Mouse (Mus musculus): ENCODE measurements around the gene Gm7271. TPM values are rescaled to one million over a fixed set of nuclear protein-coding genes. Genes with fewer than 3 reads are reported as not detected.

The Gm7271 gene
- polyA plus RNA-seq, 1 experiment from 2014 or later, result not detected

- H3K36me3 ChIP-seq (ENCODE audit: control insufficient read depth, insufficient read depth, low read length), result no peaks in the 10 kb centered on the region
- no peaks in the 10 kb centered on the region for H3K9me3 ChIP-seq (replicated peaks; ENCODE audit: control insufficient read depth, low read length)
- no peak for ATAC-seq (replicated peaks; ENCODE audit: insufficient number of reproducible peaks, low FRiP score, low TSS enrichment)
- H3K4me3 ChIP-seq (ENCODE audit: low read depth, low read length), result no peak overlapping the region
- no peak overlapping the region for H3K4me2 ChIP-seq
- H3K9ac ChIP-seq (ENCODE audit: low read depth, low read length), result no peak overlapping the region
- 67% methylated on average over 5 of the region's 5 CpGs for WGBS (ENCODE audit: insufficient replicate concordance)
- no peaks in the 10 kb centered on the region for H3K4me1 ChIP-seq (ENCODE audit: control insufficient read depth, insufficient read depth, low read length)
- no peaks in the 10 kb centered on the region for H3K27me3 ChIP-seq (ENCODE audit: control insufficient read depth, insufficient read depth, low read length)
- no peak overlapping the region for H3K27ac ChIP-seq (ENCODE audit: low read depth, low read length)
Measured at GRCm38 (mm10) chr5:76524623-76525022, 40.8 kb downstream of the Gm7271 start.

- no peak overlapping the region for H3K4me3 ChIP-seq (ENCODE audit: low read depth, low read length)
- no peaks in the 10 kb centered on the region for H3K27me3 ChIP-seq (ENCODE audit: control insufficient read depth, insufficient read depth, low read length)
- ATAC-seq (replicated peaks; ENCODE audit: insufficient number of reproducible peaks, low FRiP score, low TSS enrichment), result no peak
- no peak overlapping the region for H3K27ac ChIP-seq (ENCODE audit: low read depth, low read length)
- WGBS (ENCODE audit: insufficient replicate concordance), result 59% methylated on average over 4 of the region's 4 CpGs
- H3K4me2 ChIP-seq, result no peak overlapping the region
- H3K9ac ChIP-seq (ENCODE audit: low read depth, low read length), result no peak overlapping the region
- H3K36me3 ChIP-seq (ENCODE audit: control insufficient read depth, insufficient read depth, low read length), result no peaks in the 10 kb centered on the region
- H3K4me1 ChIP-seq (ENCODE audit: control insufficient read depth, insufficient read depth, low read length), result peaks cover 3% of the 10 kb centered on the region; the same call in 1 of the 2 replicates
- H3K9me3 ChIP-seq (replicated peaks; ENCODE audit: control insufficient read depth, low read length), result no peaks in the 10 kb centered on the region
Measured at GRCm38 (mm10) chr5:76525066-76525465, 41.2 kb downstream of the Gm7271 start.

- H3K9ac ChIP-seq (ENCODE audit: low read depth, low read length), result no peak overlapping the region
- WGBS (ENCODE audit: insufficient replicate concordance), result 40% methylated on average over 2 of the region's 2 CpGs
- no peak overlapping the region for H3K4me2 ChIP-seq
Measured at GRCm38 (mm10) chr5:76525829-76526228, 42.0 kb downstream of the Gm7271 start.

DNA sequence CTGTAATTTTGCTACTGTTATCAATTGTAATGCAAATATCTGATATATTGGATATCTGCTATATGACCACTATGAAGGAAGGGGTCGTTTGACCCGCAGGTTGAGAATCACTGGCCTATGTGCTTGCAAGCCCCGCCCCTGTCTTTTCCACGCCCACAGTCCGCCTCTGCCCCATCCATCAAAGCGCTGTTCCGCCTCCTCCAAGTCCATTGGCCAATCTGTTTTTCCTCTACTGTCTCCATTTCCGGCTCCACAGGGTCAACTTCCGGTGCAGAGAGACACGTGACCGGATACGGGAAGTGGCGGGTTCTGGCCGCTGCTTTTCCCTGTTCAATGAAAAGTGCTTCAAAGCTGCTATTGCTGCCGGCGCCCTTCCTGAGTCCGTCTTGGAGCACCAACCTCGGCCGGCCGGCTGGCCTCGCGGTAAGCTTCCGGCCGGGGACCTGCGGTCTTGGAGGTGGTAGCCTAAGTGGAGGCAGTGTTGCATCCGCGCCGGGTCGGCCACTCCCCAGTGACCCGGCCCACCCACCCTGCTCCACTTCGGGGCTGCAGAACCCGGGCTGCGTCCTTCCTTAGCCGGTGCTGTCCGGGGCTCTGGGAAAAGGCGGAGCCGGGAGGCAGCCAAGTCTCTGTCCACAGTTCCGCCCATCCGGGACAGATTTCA lies 45.3 kb downstream of the Gm7271 start, which contains the start of gene Exoc1:
Exoc1 (plus strand) TSS at position 272 of the 664 bp plus-strand sequence.
- peak; percentile 99 for ATAC-seq (replicated peaks; ENCODE audit: insufficient number of reproducible peaks, low FRiP score, low TSS enrichment)
- H3K4me3 ChIP-seq (ENCODE audit: low read depth, low read length), result peak within 1 kb of the TSS; percentile 97
- WGBS (ENCODE audit: insufficient replicate concordance), result under 1% methylated on average over 39 of the region's 39 CpGs
- H3K36me3 ChIP-seq (ENCODE audit: control insufficient read depth, insufficient read depth, low read length), result no peaks in the 10 kb centered on the region
- H3K27ac ChIP-seq (ENCODE audit: low read depth, low read length), result peak within 1 kb of the TSS; percentile 81
- H3K4me2 ChIP-seq, result peak within 1 kb of the TSS; percentile 91
- no peaks in the 10 kb centered on the region for H3K27me3 ChIP-seq (ENCODE audit: control insufficient read depth, insufficient read depth, low read length)
- peak within 1 kb of the TSS; percentile 73 for H3K9ac ChIP-seq (ENCODE audit: low read depth, low read length)
- H3K4me1 ChIP-seq (ENCODE audit: control insufficient read depth, insufficient read depth, low read length), result peaks cover 7% of the 10 kb centered on the region; the same call in 1 of the 2 replicates
- no peaks in the 10 kb centered on the region for H3K9me3 ChIP-seq (replicated peaks; ENCODE audit: control insufficient read depth, low read length)

More at GRCm38 (mm10) chr5:76525829-76526228, 42.0 kb downstream of the Gm7271 start:
- no peak overlapping the region for H3K4me3 ChIP-seq (ENCODE audit: low read depth, low read length)
- peaks cover 7% of the 10 kb centered on the region; the same call in 1 of the 2 replicates for H3K4me1 ChIP-seq (ENCODE audit: control insufficient read depth, insufficient read depth, low read length)
- H3K9me3 ChIP-seq (replicated peaks; ENCODE audit: control insufficient read depth, low read length), result no peaks in the 10 kb centered on the region
- no peak for ATAC-seq (replicated peaks; ENCODE audit: insufficient number of reproducible peaks, low FRiP score, low TSS enrichment)
- H3K36me3 ChIP-seq (ENCODE audit: control insufficient read depth, insufficient read depth, low read length), result no peaks in the 10 kb centered on the region
- H3K27ac ChIP-seq (ENCODE audit: low read depth, low read length), result no peak overlapping the region
- no peaks in the 10 kb centered on the region for H3K27me3 ChIP-seq (ENCODE audit: control insufficient read depth, insufficient read depth, low read length)

- peak overlapping the region; percentile 97 for H3K4me3 ChIP-seq (ENCODE audit: low read depth, low read length)
- ATAC-seq (replicated peaks; ENCODE audit: insufficient number of reproducible peaks, low FRiP score, low TSS enrichment), result no peak
- peaks cover 7% of the 10 kb centered on the region; the same call in 1 of the 2 replicates for H3K4me1 ChIP-seq (ENCODE audit: control insufficient read depth, insufficient read depth, low read length)
- H3K27me3 ChIP-seq (ENCODE audit: control insufficient read depth, insufficient read depth, low read length), result no peaks in the 10 kb centered on the region
- no peaks in the 10 kb centered on the region for H3K9me3 ChIP-seq (replicated peaks; ENCODE audit: control insufficient read depth, low read length)
- no peaks in the 10 kb centered on the region for H3K36me3 ChIP-seq (ENCODE audit: control insufficient read depth, insufficient read depth, low read length)
- H3K4me2 ChIP-seq, result peak overlapping the region; percentile 91
- H3K9ac ChIP-seq (ENCODE audit: low read depth, low read length), result peak overlapping the region; percentile 73
- 7% methylated on average over 9 of the region's 9 CpGs for WGBS (ENCODE audit: insufficient replicate concordance)
- peak overlapping the region; percentile 81 for H3K27ac ChIP-seq (ENCODE audit: low read depth, low read length)
Measured at GRCm38 (mm10) chr5:76529704-76530066, 45.8 kb downstream of the Gm7271 start.

DNA sequence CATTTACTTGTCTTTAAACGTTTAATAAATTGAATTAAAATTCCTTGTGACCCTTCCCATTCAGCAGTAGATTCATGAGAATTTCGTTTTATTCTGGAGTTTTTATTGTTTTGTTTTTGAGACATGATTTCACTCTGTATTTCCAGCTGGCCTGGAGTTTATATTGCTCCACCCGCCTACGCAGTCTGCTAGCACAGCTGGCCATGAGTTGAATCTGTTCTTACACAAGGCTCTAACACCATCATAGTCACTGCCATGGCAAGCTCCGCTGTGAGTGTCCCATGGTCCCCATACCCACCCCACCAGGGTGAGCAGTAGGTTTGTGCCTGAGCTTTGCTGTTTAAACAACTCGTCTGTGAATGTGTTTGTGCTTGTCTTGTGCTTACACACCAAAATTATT lies 49.3 kb downstream of the Gm7271 start:
- no peak overlapping the region for H3K9ac ChIP-seq (ENCODE audit: low read depth, low read length)
- H3K27me3 ChIP-seq (ENCODE audit: control insufficient read depth, insufficient read depth, low read length), result no peaks in the 10 kb centered on the region
- no peaks in the 10 kb centered on the region for H3K9me3 ChIP-seq (replicated peaks; ENCODE audit: control insufficient read depth, low read length)
- peaks cover 7% of the 10 kb centered on the region; the same call in 1 of the 2 replicates for H3K4me1 ChIP-seq (ENCODE audit: control insufficient read depth, insufficient read depth, low read length)
- no peak overlapping the region for H3K27ac ChIP-seq (ENCODE audit: low read depth, low read length)
- 80% methylated on average over 6 of the region's 6 CpGs for WGBS (ENCODE audit: insufficient replicate concordance)
- no peak for ATAC-seq (replicated peaks; ENCODE audit: insufficient number of reproducible peaks, low FRiP score, low TSS enrichment)
- no peak overlapping the region for H3K4me2 ChIP-seq
- no peaks in the 10 kb centered on the region; the same call in none of the 2 replicates for H3K36me3 ChIP-seq (ENCODE audit: control insufficient read depth, insufficient read depth, low read length)
- H3K4me3 ChIP-seq (ENCODE audit: low read depth, low read length), result no peak overlapping the region

DNA sequence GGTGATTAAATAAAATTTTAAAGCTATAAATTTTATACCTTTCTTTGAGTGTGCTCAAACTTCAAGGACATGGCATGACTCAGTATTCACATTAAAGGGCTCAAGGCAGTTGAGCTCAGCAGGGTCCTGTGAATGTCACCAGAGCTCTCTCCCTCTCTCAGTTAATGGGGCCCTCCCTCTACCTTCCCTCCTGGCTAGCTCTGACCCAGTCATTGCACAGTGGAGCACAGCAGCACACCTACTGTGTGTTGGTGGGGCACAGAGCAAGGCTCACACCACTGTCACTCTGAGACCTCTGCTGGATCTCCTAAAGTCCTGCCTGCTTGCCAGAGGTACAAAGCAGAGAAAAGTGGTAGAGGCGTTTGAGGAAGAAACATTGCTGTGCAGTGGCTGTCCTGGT lies 52.4 kb downstream of the Gm7271 start:
- H3K36me3 ChIP-seq (ENCODE audit: control insufficient read depth, insufficient read depth, low read length), result peaks cover 3% of the 10 kb centered on the region

GRCm38 (mm10) chr5:76537578-76537977 lies 53.7 kb downstream of the Gm7271 start:
- 91% methylated on average over 10 of the region's 10 CpGs for WGBS (ENCODE audit: insufficient replicate concordance)
- no peaks in the 10 kb centered on the region for H3K9me3 ChIP-seq (replicated peaks; ENCODE audit: control insufficient read depth, low read length)
- no peaks in the 10 kb centered on the region for H3K27me3 ChIP-seq (ENCODE audit: control insufficient read depth, insufficient read depth, low read length)
- H3K27ac ChIP-seq (ENCODE audit: low read depth, low read length), result no peak overlapping the region
- H3K9ac ChIP-seq (ENCODE audit: low read depth, low read length), result no peak overlapping the region
- no peak overlapping the region for H3K4me2 ChIP-seq
- H3K4me3 ChIP-seq (ENCODE audit: low read depth, low read length), result no peak overlapping the region
- ATAC-seq (replicated peaks; ENCODE audit: insufficient number of reproducible peaks, low FRiP score, low TSS enrichment), result no peak
- H3K36me3 ChIP-seq (ENCODE audit: control insufficient read depth, insufficient read depth, low read length), result peaks cover 4% of the 10 kb centered on the region
- H3K4me1 ChIP-seq (ENCODE audit: control insufficient read depth, insufficient read depth, low read length), result no peaks in the 10 kb centered on the region

More for the DNA sequence above, 52.4 kb downstream of the Gm7271 start:
- Histone ChIP-seq H3K4me3 (ENCODE audit: low read depth, low read length) (no peak overlapping the region), H3K9ac (ENCODE audit: low read depth, low read length) (no peak overlapping the region), H3K4me2 (no peak overlapping the region), H3K9me3 (replicated peaks; ENCODE audit: control insufficient read depth, low read length) (no peaks in the 10 kb centered on the region), H3K27me3 (ENCODE audit: control insufficient read depth, insufficient read depth, low read length) (no peaks in the 10 kb centered on the region), H3K27ac (ENCODE audit: low read depth, low read length) (no peak overlapping the region), H3K4me1 (ENCODE audit: control insufficient read depth, insufficient read depth, low read length) (no peaks in the 10 kb centered on the region)
- no peak for ATAC-seq (replicated peaks; ENCODE audit: insufficient number of reproducible peaks, low FRiP score, low TSS enrichment)
- WGBS (ENCODE audit: insufficient replicate concordance), result 65% methylated on average over 1 of the region's 1 CpGs

DNA sequence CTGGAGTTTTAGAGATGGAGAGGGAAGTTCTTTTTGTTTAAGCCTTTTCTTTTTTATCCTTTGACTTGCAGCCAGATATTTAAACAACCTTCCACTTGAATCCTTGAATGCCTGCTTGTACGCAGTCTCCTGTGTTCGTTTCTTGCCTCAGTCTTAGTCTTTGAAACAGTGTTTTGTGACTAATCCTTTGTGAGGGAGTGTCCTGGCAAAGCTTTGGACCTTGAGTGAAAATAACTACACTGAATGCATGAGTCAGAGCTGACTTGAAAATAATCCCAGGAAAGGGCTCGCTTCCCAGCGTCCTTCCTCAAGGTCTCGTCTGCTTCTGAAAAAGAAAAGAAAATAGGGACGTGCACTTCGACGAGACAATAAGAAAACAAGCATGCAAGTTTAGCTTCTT lies 56.3 kb downstream of the Gm7271 start:
- Histone ChIP-seq H3K9me3 (replicated peaks; ENCODE audit: control insufficient read depth, low read length) (no peaks in the 10 kb centered on the region), H3K27ac (ENCODE audit: low read depth, low read length) (no peak overlapping the region), H3K4me3 (ENCODE audit: low read depth, low read length) (no peak overlapping the region), H3K36me3 (ENCODE audit: control insufficient read depth, insufficient read depth, low read length) (peaks cover 20% of the 10 kb centered on the region), H3K4me2 (no peak overlapping the region), H3K9ac (ENCODE audit: low read depth, low read length) (no peak overlapping the region), H3K27me3 (ENCODE audit: control insufficient read depth, insufficient read depth, low read length) (no peaks in the 10 kb centered on the region), H3K4me1 (ENCODE audit: control insufficient read depth, insufficient read depth, low read length) (no peaks in the 10 kb centered on the region)
- 74% methylated on average over 8 of the region's 8 CpGs for WGBS (ENCODE audit: insufficient replicate concordance)
- no peak for ATAC-seq (replicated peaks; ENCODE audit: insufficient number of reproducible peaks, low FRiP score, low TSS enrichment)
